Mouse (Mus musculus): Measurements from ENCODE around the gene Mrpl33.

GRCm38 (mm10) chr5:31655688-31656190, 59.0 kb downstream of the Mrpl33 start:
- no peak for TF ChIP-seq EP300 (IDR thresholded peaks at IDR 0.05; ENCODE audit: insufficient read depth, low read depth, low read length)
- TF ChIP-seq POLR2A (IDR thresholded peaks at IDR 0.05; ENCODE audit: insufficient read depth, low read depth, low read length) = no peak
- no peak for TF ChIP-seq CTCF (IDR thresholded peaks at IDR 0.05)
